Mouse (Mus musculus) E14TG2a.4 (cell line): ENCODE measurements at regions not wholly inside any gene's neighbourhood (a gene's known extent, or its start where the extent isn't known, plus 50 kb on each side); places are given as distances from the start of the nearest gene placed in this dataset.

Experiments used
- CTCF ChIP-seq: conservative IDR thresholded peaks from 2 replicates; pipeline ENCODE4 v1.5.1; 2014; ENCODE audit warnings: low read length
- POU5F1 ChIP-seq: IDR thresholded peaks from 2 replicates; pipeline ENCODE4 v1.6.1; 2014; ENCODE audit warnings: low read length, borderline replicate concordance

- peak; percentile 48 for TF ChIP-seq CTCF
- no peak for TF ChIP-seq POU5F1
Observed at GRCm38 (mm10) chr17:83997778-83998177, 150.0 kb upstream of the Haao start.
